7 mouse cellular contexts compared by ENCODE assay signal in the genomic region with DNA sequence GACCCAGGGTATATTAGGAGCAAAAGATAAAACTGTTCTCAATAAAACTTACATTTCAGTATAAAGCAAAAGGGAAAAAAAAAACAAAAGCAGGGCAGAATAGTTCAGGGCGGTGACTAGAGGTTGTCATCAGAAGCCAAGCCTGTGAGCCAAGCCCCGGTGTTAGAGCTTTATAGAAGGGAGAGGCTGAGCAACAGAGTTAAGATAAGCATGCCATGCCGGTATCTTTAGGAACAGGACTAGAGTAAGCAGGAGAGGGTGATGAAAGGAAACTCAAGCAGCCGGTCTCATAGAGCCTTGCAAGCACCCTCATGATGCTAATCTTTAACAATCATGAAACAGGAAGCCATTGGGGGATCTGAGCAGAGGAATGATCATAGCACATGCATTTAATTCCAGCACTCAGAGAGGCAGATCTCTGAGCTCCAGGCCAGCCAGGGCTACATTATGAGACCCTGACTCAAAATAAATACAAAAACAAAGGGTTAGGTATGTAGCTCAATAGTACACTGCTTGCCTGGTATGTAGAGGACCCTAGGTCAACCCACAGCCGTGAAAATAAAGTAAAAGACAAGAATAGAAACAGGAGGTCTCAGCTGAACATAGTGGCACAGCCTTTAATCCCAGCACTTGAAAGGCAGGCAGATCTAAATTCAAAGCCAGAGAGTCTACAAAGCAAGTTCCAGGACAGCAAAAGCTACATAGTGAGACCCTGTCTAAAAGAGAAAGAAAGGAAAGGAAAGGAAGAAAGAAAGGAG. TPM values are rescaled to one million over a fixed set of nuclear protein-coding genes. Genes with fewer than 3 reads are reported as not detected.
DNase-seq lines count a peak whose midpoint lies in the region; ATAC-seq and TF ChIP-seq lines count a peak whose summit lies in the region.

No protein-coding gene starts in this region.

- peak overlapping the region; percentile 86 for H3K4me2 ChIP-seq in forebrain, embryonic 12.5 days
- peak overlapping the region; percentile 88 for H3K4me2 ChIP-seq in liver, embryonic 13.5 days

- peak overlapping the region; percentile 66 for H3K9ac ChIP-seq in forebrain, embryonic 12.5 days
- H3K9ac ChIP-seq in liver, embryonic 13.5 days: peak overlapping the region; percentile 84

- DNase-seq in liver, embryonic 13.5 days: peak; percentile 75
- DNase-seq in frontal cortex, postnatal 10 days (ENCODE audit: low spot score in 2 of 2): no peak
- no peak for DNase-seq in cerebellum, adult 9-10 months
- no peak for DNase-seq in thymus, postnatal 4 days

- ATAC-seq in forebrain, embryonic 12.5 days (ENCODE audit: low FRiP score): no peak
- peak; percentile 63 for ATAC-seq in liver, embryonic 13.5 days (ENCODE audit: low read depth)

- no peaks in the 10 kb centered on the region for H3K9me3 ChIP-seq in E14TG2a.4 (ENCODE audit: low read length)
- H3K9me3 ChIP-seq in forebrain, embryonic 12.5 days: no peaks in the 10 kb centered on the region
- no peaks in the 10 kb centered on the region for H3K9me3 ChIP-seq in liver, embryonic 13.5 days (replicated peaks)

- H3K4me1 ChIP-seq in E14TG2a.4 (replicated peaks; ENCODE audit: low read depth, low read length): peaks cover 70% of the 10 kb centered on the region
- H3K4me1 ChIP-seq in forebrain, embryonic 12.5 days: peaks cover 40% of the 10 kb centered on the region
- H3K4me1 ChIP-seq in liver, embryonic 13.5 days (replicated peaks): peaks cover 63% of the 10 kb centered on the region

- H3K79me2 ChIP-seq in C2C12 (ENCODE audit: control insufficient read depth, insufficient read depth): peaks cover 62% of the 10 kb centered on the region

- H3K36me3 ChIP-seq in C2C12 (ENCODE audit: control insufficient read depth, insufficient read depth) (peaks cover 55% of the 10 kb centered on the region), E14TG2a.4 (ENCODE audit: insufficient read depth, low read length) (peaks cover 60% of the 10 kb centered on the region)
- peaks cover 44% of the 10 kb centered on the region for H3K36me3 ChIP-seq in forebrain, embryonic 12.5 days (replicated peaks)
- H3K36me3 ChIP-seq in liver, embryonic 13.5 days: peaks cover 52% of the 10 kb centered on the region

- TF ChIP-seq CTCF in C2C12 (IDR thresholded peaks at IDR 0.05; ENCODE audit: control insufficient read depth, insufficient read depth, insufficient read length) (no peak), E14TG2a.4 (conservative IDR thresholded peaks at IDR 0.05; ENCODE audit: low read length) (no peak)

- H3K27ac ChIP-seq in forebrain, embryonic 12.5 days: peak overlapping the region; percentile 98; the same call in 1 of the 2 replicates
- peak overlapping the region; percentile 100 for H3K27ac ChIP-seq in liver, embryonic 13.5 days

- peak overlapping the region; percentile 41 for H3ac ChIP-seq in C2C12 (ENCODE audit: control insufficient read depth, insufficient read length, low read depth)

- H3K4me3 ChIP-seq in C2C12 (ENCODE audit: insufficient read depth, poor library complexity, severe bottlenecking): peak overlapping the region; percentile 68
- H3K4me3 ChIP-seq in E14TG2a.4 (replicated peaks; ENCODE audit: low read length): peak overlapping the region; percentile 86
- peak overlapping the region; percentile 75 for H3K4me3 ChIP-seq in forebrain, embryonic 12.5 days (replicated peaks)
- peak overlapping the region; percentile 78 for H3K4me3 ChIP-seq in liver, embryonic 13.5 days (replicated peaks)

- H3K79me3 ChIP-seq in C2C12 (ENCODE audit: low read depth): peaks cover 38% of the 10 kb centered on the region

- WGBS in forebrain, embryonic 12.5 days: 53% methylated on average over 5 of the region's 5 CpGs
- 7% methylated on average over 5 of the region's 5 CpGs for WGBS in liver, embryonic 13.5 days (ENCODE audit: insufficient replicate concordance)

- H3K27me3 ChIP-seq in C2C12 (ENCODE audit: control insufficient read depth, insufficient read depth, insufficient read length) (no peaks in the 10 kb centered on the region), E14TG2a.4 (ENCODE audit: insufficient read depth, low read length) (no peaks in the 10 kb centered on the region)
- H3K27me3 ChIP-seq in forebrain, embryonic 12.5 days: no peaks in the 10 kb centered on the region
- H3K27me3 ChIP-seq in liver, embryonic 13.5 days: no peaks in the 10 kb centered on the region

TF ChIP-seq in C2C12, 6 proteins besides CTCF, POLR2A, EP300 and RAD21:
- TF ChIP-seq CEBPB (IDR thresholded peaks at IDR 0.05; ENCODE audit: low read depth) (no peak), MYOD1 (IDR thresholded peaks at IDR 0.05; ENCODE audit: control insufficient read depth, insufficient read length, low read depth) (no peak), MAX (IDR thresholded peaks at IDR 0.05) (no peak), MYOG (IDR thresholded peaks at IDR 0.05; ENCODE audit: control insufficient read depth, extremely low read depth, insufficient read length) (no peak), USF1 (IDR thresholded peaks at IDR 0.05; ENCODE audit: low read depth) (no peak)
TF ChIP-seq in C2C12: peak in this region for 0.

RNA-seq across cellular contexts. Expression of a gene that starts 3.2 kb away (rescaled TPM):
- polyA plus RNA-seq in C2C12 (2012; fragmentation: generic; extraction: Trizol): 15.2 TPM
- 18.4 and 21.2 TPM in 2 replicates for polyA plus RNA-seq in forebrain, embryonic 12.5 days (2016; fragmentation: Nextera tagmentation; extraction: Ambion mirVana)
- 5.9 and 6.5 TPM in 2 replicates for polyA plus RNA-seq in liver, embryonic 13.5 days (2015; fragmentation: Nextera tagmentation; extraction: Ambion mirVana)

RNA-seq across cellular contexts. Expression of a gene that starts 19.5 kb away (rescaled TPM):
- polyA plus RNA-seq in C2C12 (2012; fragmentation: generic; extraction: Trizol): 155 TPM
- polyA plus RNA-seq in forebrain, embryonic 12.5 days (2016; fragmentation: Nextera tagmentation; extraction: Ambion mirVana): 177 and 183 TPM in 2 replicates
- 150 and 166 TPM in 2 replicates for polyA plus RNA-seq in liver, embryonic 13.5 days (2015; fragmentation: Nextera tagmentation; extraction: Ambion mirVana)

RNA-seq across cellular contexts. Expression of a gene that starts 25.9 kb away (rescaled TPM):
- polyA plus RNA-seq in C2C12 (2012; fragmentation: generic; extraction: Trizol): 170 TPM
- polyA plus RNA-seq in forebrain, embryonic 12.5 days (2016; fragmentation: Nextera tagmentation; extraction: Ambion mirVana): 226 and 229 TPM in 2 replicates
- polyA plus RNA-seq in liver, embryonic 13.5 days (2015; fragmentation: Nextera tagmentation; extraction: Ambion mirVana): 80.0 and 80.1 TPM in 2 replicates

RNA-seq across cellular contexts. Expression of a gene that starts 28.9 kb away (rescaled TPM):
- 0.29 TPM for polyA plus RNA-seq in C2C12 (2012; fragmentation: generic; extraction: Trizol)
- 44.1 and 53.1 TPM in 2 replicates for polyA plus RNA-seq in forebrain, embryonic 12.5 days (2016; fragmentation: Nextera tagmentation; extraction: Ambion mirVana)
- polyA plus RNA-seq in liver, embryonic 13.5 days (2015; fragmentation: Nextera tagmentation; extraction: Ambion mirVana): 0.02 and 0.14 TPM in 2 replicates

RNA-seq across cellular contexts. Expression of a gene that starts 29.7 kb away (rescaled TPM):
- 0.78 TPM for polyA plus RNA-seq in C2C12 (2012; fragmentation: generic; extraction: Trizol)
- 0.64 and 1.3 TPM in 2 replicates for polyA plus RNA-seq in forebrain, embryonic 12.5 days (2016; fragmentation: Nextera tagmentation; extraction: Ambion mirVana)
- 14.0 and 15.1 TPM in 2 replicates for polyA plus RNA-seq in liver, embryonic 13.5 days (2015; fragmentation: Nextera tagmentation; extraction: Ambion mirVana)
